Mouse (Mus musculus) testis, adult 2 months (tissue): ENCODE measurements around the gene G430095P16Rik.

ENCODE experiments used
- CTCF ChIP-seq: fragments of 200-500 bp; IDR thresholded peaks from 2 replicates; pipeline ENCODE4 v1.5.1; 2012; ENCODE audit warnings: low read depth, mild to moderate bottlenecking, inconsistent platforms, low read length, moderate library complexity; ENCODE audit not compliant: control insufficient read depth, insufficient read depth, insufficient replicate concordance
- POLR2A ChIP-seq: fragments of 200-500 bp; IDR thresholded peaks from 2 replicates; pipeline ENCODE4 v1.6.1; 2012; ENCODE audit warnings: low read depth, mild to moderate bottlenecking, inconsistent platforms, low read length, moderate library complexity; ENCODE audit not compliant: control insufficient read depth

DNA sequence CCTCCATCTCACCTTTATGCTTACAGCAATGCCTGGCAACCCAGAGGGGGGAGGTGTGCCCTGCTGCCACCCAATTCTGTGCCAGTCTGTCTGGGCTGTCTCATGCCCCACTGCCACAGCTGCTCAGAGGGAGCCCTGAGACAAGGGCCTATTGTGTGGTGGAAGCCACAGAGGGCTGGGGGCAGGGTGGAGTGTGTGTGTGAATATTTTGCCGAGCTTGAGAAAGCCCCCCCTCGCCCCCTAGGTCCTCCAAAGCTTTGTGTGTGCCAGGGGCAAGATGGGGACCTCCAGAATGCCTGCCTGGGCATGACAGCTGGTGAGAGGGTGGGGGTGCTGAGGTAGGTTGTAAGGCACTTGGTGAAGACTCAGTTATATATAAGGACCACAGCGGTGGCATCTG lies 5.7 kb downstream of the G430095P16Rik start:
- TF ChIP-seq CTCF = no peak
- TF ChIP-seq POLR2A = no peak
